Mouse (Mus musculus): ENCODE data around the gene Nlk. TPM values are rescaled to one million over a fixed set of nuclear protein-coding genes. Genes with fewer than 3 reads are reported as not detected.
"Not testable (repeated sequence)": the region's sequence is repeated elsewhere in the genome, so short reads cannot be mapped to it uniquely, and the experiment has no call there.

Gene Nlk
- total RNA-seq, 2 experiments from 2014 or later = 5.6 to 6.2 TPM

DNA sequence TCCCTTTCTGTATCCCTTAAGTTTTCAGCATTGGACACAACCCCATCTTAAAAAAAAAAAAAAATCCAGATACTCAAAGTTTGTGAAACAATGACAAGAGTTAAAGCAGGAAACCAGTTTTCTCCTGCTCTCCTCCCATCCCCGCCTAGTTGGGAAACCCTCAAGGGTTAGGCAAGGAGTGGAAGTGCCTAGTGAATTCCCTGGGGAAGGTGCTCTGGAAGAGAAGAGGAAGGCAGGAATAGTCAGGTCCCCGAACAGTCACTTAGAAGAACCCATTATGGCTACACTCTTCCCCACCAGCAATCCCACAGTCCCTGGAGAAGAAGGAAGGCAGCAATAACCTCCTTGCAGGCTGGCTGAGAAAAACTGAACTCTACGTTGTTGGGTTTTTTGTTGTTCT, 2.9 kb downstream of the Nlk start:
- no peak for DNase-seq
- intact Hi-C loops (cut with DNase I; ENCODE audit: low total_unique reads) = no loop called here

DNA sequence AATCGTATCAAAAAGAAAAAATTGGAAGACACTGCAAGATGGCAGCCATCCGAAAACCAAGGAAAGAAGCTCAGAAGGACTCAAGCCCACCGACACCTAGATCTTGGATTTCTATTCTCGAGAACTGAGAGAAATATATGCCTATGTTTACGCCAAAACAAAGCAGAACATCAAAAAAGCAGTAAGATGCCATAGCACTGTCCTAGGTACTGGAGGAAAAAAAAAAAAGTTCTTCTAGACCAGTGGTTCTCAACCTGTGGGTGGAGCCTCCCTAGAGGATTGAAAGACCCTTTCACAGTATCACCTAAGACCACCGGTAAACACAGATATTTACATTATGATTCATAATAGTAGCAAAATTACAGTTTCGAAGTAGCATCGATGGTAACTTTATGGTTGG, 3.9 kb downstream of the Nlk start:
- intact Hi-C loops (cut with DNase I; ENCODE audit: low total_unique reads) = no loop called here
- DNase-seq = no peak

DNA sequence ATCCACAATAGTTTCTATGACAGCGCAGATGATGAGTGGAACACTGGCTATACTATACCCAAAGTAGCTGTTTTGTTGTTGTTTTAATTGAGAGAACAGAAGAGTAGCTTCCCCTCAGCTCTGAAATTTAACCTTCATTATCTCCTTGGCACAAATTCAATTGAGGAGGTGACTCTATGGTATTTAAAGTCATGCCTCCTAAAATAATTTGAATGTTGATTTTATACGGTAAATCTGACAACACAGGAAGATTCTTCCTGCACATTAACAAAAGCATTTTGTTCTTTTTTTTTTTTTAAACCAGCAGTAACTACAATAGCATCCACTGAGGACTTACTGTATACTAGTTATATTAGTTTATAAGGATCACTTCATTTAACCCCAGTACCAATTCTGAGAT, 6.0 kb downstream of the Nlk start:
- intact Hi-C loops (cut with DNase I; ENCODE audit: low total_unique reads) = no loop called here
- DNase-seq = no peak

DNA sequence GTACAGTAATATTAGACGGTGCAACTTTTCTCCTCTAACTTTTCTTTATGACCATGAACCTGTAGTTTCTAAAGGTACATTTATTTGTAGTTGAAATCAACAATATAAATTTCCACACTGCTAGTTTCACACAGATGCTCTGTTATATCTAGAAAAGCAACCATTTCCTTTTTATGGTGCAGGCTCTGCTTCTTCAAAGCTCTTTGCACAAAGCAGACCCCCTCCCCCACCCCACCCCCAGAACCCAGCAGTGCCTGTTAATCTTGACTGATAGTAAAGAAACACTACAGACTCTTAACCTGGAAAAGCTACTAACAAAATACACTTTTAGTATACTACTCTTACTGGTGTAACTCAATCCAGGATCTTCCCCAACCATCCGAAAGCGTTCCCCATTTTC, 6.6 kb downstream of the Nlk start:
- DNase-seq = no peak
- intact Hi-C loops (cut with DNase I; ENCODE audit: low total_unique reads) = no loop called here

DNA sequence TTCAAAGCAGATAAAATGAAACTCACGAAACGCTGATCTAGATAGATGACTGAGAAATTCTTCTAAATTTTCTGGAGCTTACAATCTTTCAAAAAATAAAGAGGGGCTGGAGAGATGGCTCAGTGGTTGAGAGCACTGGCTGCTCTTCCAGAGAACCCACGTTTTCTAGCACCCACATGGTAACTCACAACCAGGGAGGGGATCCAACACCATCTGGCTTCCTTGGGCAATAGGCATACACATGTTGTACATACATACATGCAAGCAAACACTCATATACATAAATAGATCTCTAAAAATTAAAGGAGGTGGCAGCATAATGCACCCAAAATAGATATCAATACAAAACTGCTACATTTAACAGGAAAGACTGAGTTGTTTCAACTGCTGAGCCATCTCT, 16.1 kb downstream of the Nlk start:
- intact Hi-C loops (cut with DNase I; ENCODE audit: low total_unique reads) = no loop called here
- no peak for DNase-seq

DNA sequence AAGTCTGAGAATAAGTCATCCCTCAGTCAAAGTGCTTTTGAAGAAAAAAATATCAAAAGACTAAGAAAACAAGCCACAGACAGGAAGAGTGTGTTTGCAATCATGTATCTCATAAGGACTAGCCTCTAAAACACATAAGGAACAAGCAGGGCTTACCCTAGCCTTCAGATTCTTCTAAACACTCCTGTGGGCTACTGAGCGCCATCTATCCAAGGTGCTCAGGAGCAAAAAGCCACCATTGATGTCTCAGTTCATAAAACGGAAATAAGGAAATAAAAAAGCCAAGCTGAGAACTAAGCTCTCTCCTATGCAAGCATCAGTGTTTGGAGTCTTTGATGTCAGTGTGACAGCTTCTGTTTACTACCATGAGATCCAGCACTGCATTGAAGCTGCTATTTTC, 18.4 kb downstream of the Nlk start:
- intact Hi-C loops (cut with DNase I; ENCODE audit: low total_unique reads) = no loop called here

DNA sequence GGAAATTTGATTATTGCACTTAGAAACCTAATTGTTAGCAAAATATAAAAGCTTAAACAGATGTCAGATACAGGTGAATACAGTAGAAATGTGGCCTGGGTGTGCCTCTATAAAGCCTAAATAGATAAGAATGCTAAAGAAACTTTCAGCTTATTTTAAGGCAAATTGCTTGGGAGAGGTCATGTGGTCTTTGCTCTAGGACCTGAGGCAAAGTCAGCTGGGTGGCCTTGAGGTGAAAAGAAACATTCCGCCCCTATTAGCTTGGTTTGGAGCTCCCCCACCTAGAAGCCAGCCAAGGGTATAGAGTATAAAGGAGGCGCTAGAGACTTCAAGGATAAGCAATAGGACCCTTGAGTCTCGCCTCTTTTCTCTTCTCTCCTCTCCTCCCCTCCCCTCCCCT, 28.5 kb downstream of the Nlk start:
- intact Hi-C loops (cut with DNase I; ENCODE audit: low total_unique reads) = no loop called here
- no peak for DNase-seq

More for the DNA sequence above, 18.4 kb downstream of the Nlk start:
- DNase-seq = no peak

DNA sequence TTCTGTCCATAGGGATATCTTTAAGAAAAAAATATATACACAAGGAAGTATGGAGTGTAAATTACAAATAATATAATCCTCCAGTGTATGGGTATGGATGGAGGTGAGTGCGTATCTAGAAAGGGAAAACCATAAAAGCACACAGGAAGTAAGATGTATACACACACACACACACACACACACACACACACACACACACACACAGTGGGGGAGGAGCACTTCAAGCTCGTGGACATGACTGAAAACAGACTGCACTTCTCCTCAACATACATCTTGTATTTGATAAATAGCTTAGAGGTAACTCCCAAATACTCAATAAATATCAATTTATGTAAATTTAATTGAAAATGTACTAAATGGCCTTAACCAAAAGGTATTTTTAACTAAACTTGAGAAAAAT, 32.3 kb downstream of the Nlk start:
- DNase-seq = no peak
- intact Hi-C loops (cut with DNase I; ENCODE audit: low total_unique reads) = no loop called here

DNA sequence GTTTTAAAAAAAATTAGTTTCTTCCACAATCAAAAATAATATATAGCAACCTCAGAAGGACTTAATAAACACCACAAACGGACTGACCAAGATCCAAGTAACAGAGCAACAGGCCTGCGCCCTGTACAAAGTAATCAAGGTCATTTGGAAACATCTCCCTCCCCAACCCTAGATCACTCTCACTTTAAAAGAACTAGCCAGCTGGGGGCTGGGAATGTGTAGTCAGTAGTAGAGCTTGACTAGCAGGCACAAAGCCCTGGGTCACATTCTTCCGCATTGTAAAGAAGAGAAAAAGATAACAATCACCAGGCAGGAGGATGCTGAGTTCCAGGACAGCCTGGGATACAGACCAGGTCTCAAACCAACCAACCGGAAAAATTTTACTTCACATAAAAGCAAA, 33.3 kb downstream of the Nlk start:
- intact Hi-C loops (cut with DNase I; ENCODE audit: low total_unique reads) = no loop called here

DNA sequence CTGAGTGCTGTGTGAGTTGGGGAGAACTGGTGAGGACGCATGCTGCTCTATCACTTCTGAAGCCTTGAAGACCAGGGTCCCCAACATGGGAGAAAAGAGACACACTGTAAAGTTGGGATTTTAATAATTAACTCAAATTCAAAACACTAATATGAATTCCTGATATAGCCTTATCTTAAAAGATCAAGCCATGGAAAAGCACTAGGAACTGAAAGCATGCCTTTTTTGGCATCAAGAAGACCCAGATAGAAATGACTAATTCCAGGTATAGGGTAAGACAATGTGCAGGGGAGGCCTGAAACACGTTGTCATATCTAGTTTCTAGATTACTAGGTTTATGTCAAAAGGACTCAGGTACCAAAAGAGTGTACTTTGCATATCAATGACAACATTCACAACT, 48.0 kb downstream of the Nlk start:
- intact Hi-C loops (cut with DNase I; ENCODE audit: low total_unique reads) = no loop called here

More for the DNA sequence above, 33.3 kb downstream of the Nlk start:
- no peak for DNase-seq

DNA sequence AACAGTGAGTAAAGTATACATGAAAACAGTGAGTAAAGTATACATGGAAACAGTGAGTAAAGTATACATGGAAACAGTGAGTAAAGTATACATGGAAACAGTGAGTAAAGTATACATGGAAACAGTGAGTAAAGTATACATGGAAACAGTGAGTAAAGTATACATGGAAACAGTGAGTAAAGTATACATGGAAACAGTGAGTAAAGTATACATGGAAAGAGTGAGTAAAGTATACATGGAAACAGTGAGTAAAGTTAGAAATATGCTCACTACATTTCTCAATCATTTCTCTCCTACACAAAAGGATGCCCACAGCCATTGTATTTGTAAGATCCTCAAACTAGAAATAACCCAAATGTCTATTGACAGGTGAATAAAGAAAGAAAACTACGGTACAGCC, 48.8 kb downstream of the Nlk start:
- not testable (repeated sequence) for DNase-seq

More for the DNA sequence above, 48.0 kb downstream of the Nlk start:
- DNase-seq = no peak

DNA sequence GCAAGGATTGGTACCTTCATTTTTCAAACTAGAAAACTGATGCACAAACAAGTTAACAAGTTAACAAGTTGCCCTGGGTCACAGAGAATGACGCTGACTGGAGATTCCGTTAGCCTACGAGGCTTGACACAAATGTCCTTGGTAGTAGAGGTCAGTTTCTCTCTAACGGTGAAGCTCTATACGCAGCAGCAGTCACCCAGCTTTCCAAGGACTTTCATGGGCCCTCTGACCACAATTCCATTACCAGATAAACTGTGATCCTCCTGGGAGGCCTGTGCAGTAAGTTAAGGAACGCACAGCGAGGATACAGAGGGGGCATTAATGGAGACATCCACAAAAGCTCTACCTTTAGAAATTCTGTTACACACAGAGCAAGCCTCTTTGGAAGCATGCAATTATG, 53.4 kb downstream of the Nlk start:
- intact Hi-C loops (cut with DNase I; ENCODE audit: low total_unique reads) = no loop called here

More for the DNA sequence above, 48.8 kb downstream of the Nlk start:
- intact Hi-C loops (cut with DNase I; ENCODE audit: low total_unique reads) = not testable (repeated sequence)

DNA sequence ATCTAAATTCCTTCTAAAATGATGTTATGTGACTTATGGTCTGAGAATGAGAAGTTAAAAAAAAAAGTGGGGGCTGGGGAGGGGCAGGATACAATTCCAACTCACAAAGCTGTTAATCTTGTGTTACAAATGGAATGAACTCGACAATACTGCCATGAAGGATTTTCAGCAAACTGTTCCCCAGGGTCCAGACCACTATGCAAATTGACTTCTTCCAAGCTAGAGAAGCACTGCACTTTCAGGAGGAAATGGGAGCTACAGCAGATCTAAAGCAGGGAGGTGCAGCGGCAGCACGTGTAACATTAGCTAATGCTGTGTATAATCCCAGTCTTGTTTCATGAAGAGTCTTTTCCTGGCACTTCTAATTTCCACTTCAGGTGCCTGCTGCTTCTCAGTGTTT, 55.0 kb downstream of the Nlk start:
- intact Hi-C loops (cut with DNase I; ENCODE audit: low total_unique reads) = no loop called here
- no peak for DNase-seq

More for the DNA sequence above, 53.4 kb downstream of the Nlk start:
- DNase-seq = no peak

DNA sequence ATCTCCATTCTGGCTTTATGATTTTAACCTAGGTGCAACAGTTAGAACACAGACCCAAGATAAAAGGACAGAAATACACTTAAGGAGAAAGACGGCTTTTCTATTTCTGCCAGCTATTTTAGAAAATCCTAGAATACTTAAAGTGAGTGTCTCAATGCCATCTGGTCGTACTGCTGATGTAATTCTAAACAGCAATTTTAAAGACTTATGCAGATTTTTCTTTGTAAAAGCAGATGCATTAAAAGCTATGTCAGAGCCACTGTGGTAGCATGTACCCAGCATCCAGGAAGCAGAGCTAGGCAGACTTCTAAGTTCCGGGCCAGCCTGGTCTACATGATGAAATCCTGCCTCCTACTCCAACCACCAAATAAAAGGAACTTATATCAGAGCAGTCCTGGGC, 56.1 kb downstream of the Nlk start:
- no peak for DNase-seq
- intact Hi-C loops (cut with DNase I; ENCODE audit: low total_unique reads) = no loop called here

DNA sequence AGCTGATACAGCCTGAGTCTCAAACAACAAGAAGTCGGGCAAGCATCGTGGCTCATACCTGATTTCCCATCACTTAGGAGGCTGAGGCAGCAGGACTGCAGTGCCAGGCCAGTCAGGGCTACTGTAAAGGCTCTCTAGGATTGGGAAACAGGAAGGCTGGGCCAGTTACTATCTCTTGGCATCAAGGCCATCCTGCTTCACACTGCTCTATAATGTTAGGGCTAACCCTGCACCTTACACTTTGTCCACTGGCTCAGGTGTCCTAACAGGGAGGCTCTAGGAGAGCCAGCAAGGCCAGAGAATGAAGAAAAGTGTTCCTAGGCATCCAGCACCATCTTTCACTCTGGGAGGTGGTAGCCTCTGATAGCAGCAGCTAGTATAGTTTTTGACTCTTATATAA, 64.4 kb downstream of the Nlk start:
- no peak for DNase-seq
- intact Hi-C loops (cut with DNase I; ENCODE audit: low total_unique reads) = no loop called here

DNA sequence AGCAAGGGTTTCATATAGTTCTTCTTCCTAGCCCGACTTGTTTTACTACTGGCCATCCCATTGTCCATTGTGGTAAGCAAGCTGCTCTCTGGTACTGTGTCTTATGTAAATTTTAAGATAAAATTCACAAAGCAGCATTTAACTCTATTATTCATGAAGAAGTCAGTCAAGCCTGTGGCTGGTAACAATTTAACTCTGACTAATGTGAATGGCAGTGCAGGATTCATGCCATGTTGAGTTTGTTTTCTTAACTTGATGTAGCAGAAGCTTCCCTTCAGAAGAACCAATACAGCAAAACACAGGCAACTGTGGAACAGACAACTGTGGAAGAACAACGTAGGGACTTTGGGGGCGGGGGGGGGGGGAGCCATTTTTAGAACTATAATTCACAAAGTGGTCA, 68.3 kb downstream of the Nlk start:
- DNase-seq = no peak
- intact Hi-C loops (cut with DNase I; ENCODE audit: low total_unique reads) = no loop called here

DNA sequence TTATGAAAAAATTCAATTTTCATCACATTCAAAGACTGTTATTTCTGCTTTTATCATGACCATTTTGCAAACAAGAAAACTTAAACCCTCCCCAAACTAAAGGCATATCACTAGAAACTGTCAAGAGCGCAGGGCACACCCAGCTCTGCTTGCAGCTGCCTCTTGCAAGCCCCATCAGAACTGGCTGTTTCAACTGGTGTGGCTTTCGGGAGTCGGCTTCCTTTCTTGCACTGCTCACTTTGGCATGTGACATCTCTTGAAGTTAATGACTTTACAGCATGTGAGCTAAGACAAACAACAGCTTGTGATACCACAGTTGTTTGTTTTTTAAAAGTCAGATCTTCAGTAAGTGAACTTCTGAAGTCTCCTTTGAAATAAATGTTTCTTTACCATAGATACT, 72.8 kb downstream of the Nlk start:
- no peak for DNase-seq
- intact Hi-C loops (cut with DNase I; ENCODE audit: low total_unique reads) = no loop called here

DNA sequence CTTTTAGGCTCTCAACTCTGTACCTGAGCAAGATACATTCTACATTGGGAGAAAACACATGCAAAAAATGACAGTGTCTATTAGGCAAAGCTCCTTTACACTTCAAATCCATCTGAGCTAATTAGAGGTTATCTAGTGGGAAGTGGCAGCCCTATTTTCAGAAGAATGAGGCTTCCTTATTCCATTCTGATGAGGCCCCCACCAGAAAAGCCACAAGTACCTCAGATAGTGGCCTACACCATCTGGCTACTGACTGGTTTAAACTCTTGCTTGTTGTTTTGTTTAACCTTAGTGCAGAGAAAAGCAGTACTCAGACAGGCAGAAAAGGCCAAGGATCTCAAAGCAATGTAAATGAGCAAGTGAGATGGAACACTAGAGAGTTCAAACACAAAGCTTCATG, 75.2 kb downstream of the Nlk start:
- intact Hi-C loops (cut with DNase I; ENCODE audit: low total_unique reads) = no loop called here
- no peak for DNase-seq

DNA sequence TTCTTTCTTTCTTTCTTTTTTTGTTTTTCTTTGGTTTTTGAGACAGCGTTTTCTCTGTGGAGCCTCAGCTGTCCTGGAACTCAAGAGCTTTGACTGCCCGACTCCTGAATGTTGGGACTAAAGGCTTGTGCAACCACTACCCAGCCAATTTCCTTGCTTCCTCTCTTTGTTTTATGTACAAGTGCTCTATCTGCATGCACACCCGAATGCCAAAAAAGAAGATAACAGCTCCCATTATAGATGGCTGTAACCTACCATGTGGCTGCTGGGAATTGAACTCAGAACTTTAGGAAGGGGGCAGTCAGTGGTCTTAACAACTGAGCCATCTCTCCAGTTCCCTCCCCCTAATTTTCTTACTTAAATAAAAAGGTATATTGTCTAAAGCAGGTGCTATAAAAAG, 77.0 kb downstream of the Nlk start:
- DNase-seq = no peak
- intact Hi-C loops (cut with DNase I; ENCODE audit: low total_unique reads) = no loop called here

DNA sequence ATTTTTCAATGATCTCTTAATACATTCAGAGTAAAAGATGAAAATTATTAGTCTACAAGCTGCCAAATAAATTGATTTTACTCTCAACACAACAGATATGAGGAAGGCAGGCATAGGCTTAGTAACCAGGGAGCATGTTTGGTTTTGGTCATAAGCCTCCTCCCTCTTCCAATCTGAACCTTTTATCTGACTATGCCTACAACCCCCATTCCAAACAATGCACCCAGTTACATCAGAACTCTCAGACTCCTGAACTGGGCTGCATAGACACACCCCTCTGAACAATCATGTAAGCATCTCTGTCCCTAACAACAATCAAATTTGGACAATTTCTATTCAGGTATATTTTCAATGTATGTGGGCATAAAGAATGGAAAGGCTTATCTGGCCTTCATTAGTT, 85.9 kb downstream of the Nlk start:
- no peak for DNase-seq
- intact Hi-C loops (cut with DNase I; ENCODE audit: low total_unique reads) = no loop called here

DNA sequence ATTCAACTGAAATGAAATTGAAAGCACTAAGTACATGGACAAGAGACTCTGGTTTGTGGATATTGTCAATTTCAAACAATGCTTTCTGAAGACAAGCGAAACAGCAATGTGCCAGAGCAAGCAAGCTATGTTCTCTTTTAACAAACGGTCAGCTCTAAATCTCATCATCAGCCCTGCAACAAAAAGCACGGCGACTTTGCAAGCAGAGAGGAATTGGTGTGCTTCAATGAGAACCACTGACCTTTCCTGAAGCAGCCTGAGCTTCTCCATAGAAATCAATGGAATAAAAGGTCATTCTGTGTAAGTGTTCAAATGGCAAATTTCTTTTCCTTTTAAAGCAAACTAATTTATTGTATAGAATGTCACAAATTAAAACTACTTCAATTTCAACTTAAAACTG, 87.5 kb downstream of the Nlk start:
- intact Hi-C loops (cut with DNase I; ENCODE audit: low total_unique reads) = no loop called here
- DNase-seq = no peak

DNA sequence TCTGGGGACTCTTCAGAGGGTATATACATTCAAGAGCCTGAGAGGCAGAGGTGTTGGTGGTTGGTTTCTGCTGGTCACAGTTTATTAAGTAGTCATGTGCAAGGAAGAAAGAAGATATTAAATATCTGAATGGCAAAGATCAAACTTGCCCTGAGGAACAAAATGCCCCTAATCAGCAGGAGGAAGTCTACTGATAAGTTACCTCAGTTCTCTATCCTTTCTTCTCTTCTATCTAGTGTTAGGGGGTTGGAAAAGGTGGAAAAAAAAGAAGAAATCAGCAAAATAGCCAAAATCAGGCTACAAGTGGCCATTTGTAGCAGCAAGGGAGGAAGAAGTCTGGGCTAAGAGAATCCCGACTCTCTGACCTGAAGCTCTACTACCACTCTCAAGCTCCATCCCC, 92.3 kb downstream of the Nlk start:
- DNase-seq = no peak
- intact Hi-C loops (cut with DNase I; ENCODE audit: low total_unique reads) = no loop called here

DNA sequence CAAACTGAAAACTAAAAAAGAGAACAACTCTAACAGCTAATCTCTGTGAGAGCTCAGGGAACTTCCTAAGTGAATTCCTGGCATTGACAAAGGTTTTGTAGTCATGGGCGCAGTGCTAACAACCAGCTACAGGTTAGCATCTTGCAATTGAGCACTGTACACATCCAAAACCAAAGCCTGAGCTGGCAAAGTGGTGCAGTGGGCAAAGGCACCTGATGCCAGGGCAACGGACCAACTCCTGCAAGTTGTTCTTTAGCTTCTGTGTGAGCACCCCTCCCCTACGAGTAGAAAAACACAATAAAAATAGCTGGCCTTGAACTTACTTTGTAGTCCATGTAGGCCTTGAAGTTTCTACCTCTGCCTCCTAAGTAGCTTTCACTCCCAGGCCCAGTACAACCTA, 94.4 kb downstream of the Nlk start:
- DNase-seq = no peak
- intact Hi-C loops (cut with DNase I; ENCODE audit: low total_unique reads) = no loop called here
